Mouse (Mus musculus): ENCODE measurements at regions not wholly inside any gene's neighbourhood (a gene's known extent, or its start where the extent isn't known, plus 50 kb on each side); places are given as distances from the start of the nearest gene placed in this dataset.
A peak's percentile ranks its signal among the peaks of the same experiment; 100 is the strongest.

GRCm38 (mm10) chr4:124278681-124279080 is 331.9 kb downstream of the 3100002H09Rik start:
- Histone ChIP-seq H3K4me3 (ENCODE audit: low read depth, low read length) (no peak overlapping the region; the same call in 1 of the 2 replicates), H3K27ac (replicated peaks; ENCODE audit: low read depth, low read length) (no peak overlapping the region), H3K4me2 (ENCODE audit: low read depth, severe bottlenecking) (no peak overlapping the region), H3K36me3 (ENCODE audit: control insufficient read depth, insufficient read depth, low read length) (no peaks in the 10 kb centered on the region), H3K9ac (ENCODE audit: low read length) (no peak overlapping the region), H3K27me3 (ENCODE audit: control insufficient read depth, insufficient read depth, low read length) (peaks cover 12% of the 10 kb centered on the region; the same call in 1 of the 2 replicates), H3K4me1 (ENCODE audit: control insufficient read depth, insufficient read depth, low read length) (0 out of 2 replicates have a peak, but pooled peaks cover 2% of the 10 kb centered on the region), H3K9me3 (ENCODE audit: control insufficient read depth, low read length) (no peaks in the 10 kb centered on the region)
- DNase-seq (ENCODE audit: low spot score) (no peak), ATAC-seq (ENCODE audit: insufficient number of reproducible peaks, low FRiP score, low TSS enrichment, low read depth) (no peak)
- 6% methylated on average over 10 of the region's 10 CpGs for WGBS

GRCm38 (mm10) chr4:124277456-124278181 is 333.0 kb downstream of the 3100002H09Rik start:
- H3K36me3 ChIP-seq (ENCODE audit: control insufficient read depth, insufficient read depth, low read length): no peaks in the 10 kb centered on the region

GRCm38 (mm10) chr4:124276741-124277455 is 333.7 kb downstream of the 3100002H09Rik start:
- no peaks in the 10 kb centered on the region for H3K9me3 ChIP-seq (ENCODE audit: control insufficient read depth, low read length)
- H3K36me3 ChIP-seq (ENCODE audit: control insufficient read depth, insufficient read depth, low read length): no peaks in the 10 kb centered on the region
- H3K27me3 ChIP-seq (ENCODE audit: control insufficient read depth, insufficient read depth, low read length): peaks cover 12% of the 10 kb centered on the region; the same call in 1 of the 2 replicates
- ATAC-seq (ENCODE audit: insufficient number of reproducible peaks, low FRiP score, low TSS enrichment, low read depth) (no peak), DNase-seq (ENCODE audit: low spot score) (no peak)
- WGBS: 9% methylated on average over 21 of the region's 21 CpGs
- peak overlapping the region; percentile 84 for H3K4me2 ChIP-seq (ENCODE audit: low read depth, severe bottlenecking)
- H3K9ac ChIP-seq (ENCODE audit: low read length): peak overlapping the region; percentile 77
- H3K4me1 ChIP-seq (ENCODE audit: control insufficient read depth, insufficient read depth, low read length): 0 out of 2 replicates have a peak, but pooled peaks cover 2% of the 10 kb centered on the region
- no peak overlapping the region for H3K27ac ChIP-seq (replicated peaks; ENCODE audit: low read depth, low read length)
- H3K4me3 ChIP-seq (ENCODE audit: low read depth, low read length): peak overlapping the region; percentile 42

More at GRCm38 (mm10) chr4:124277456-124278181, 333.0 kb downstream of the 3100002H09Rik start:
- H3K4me3 ChIP-seq (ENCODE audit: low read depth, low read length): peak overlapping the region; percentile 42
- ATAC-seq (ENCODE audit: insufficient number of reproducible peaks, low FRiP score, low TSS enrichment, low read depth) (no peak), DNase-seq (ENCODE audit: low spot score) (peak; percentile 68)
- no peak overlapping the region for H3K27ac ChIP-seq (replicated peaks; ENCODE audit: low read depth, low read length)
- no peaks in the 10 kb centered on the region for H3K9me3 ChIP-seq (ENCODE audit: control insufficient read depth, low read length)
- peak overlapping the region; percentile 84 for H3K4me2 ChIP-seq (ENCODE audit: low read depth, severe bottlenecking)
- H3K27me3 ChIP-seq (ENCODE audit: control insufficient read depth, insufficient read depth, low read length): peaks cover 12% of the 10 kb centered on the region; the same call in 1 of the 2 replicates
- under 1% methylated on average over 43 of the region's 43 CpGs for WGBS
- 0 out of 2 replicates have a peak, but pooled peaks cover 2% of the 10 kb centered on the region for H3K4me1 ChIP-seq (ENCODE audit: control insufficient read depth, insufficient read depth, low read length)
- peak overlapping the region; percentile 77 for H3K9ac ChIP-seq (ENCODE audit: low read length)

GRCm38 (mm10) chr4:124272002-124272401 is 338.6 kb downstream of the 3100002H09Rik start:
- no peak overlapping the region for H3K4me2 ChIP-seq (ENCODE audit: low read depth, severe bottlenecking)
- 0 out of 2 replicates have a peak, but pooled peaks cover 4% of the 10 kb centered on the region for H3K27me3 ChIP-seq (ENCODE audit: control insufficient read depth, insufficient read depth, low read length)
- H3K9me3 ChIP-seq (ENCODE audit: control insufficient read depth, low read length): no peaks in the 10 kb centered on the region
- no peak overlapping the region for H3K9ac ChIP-seq (ENCODE audit: low read length)
- no peak for DNase-seq (ENCODE audit: low spot score)
- H3K36me3 ChIP-seq (ENCODE audit: control insufficient read depth, insufficient read depth, low read length): no peaks in the 10 kb centered on the region
- H3K27ac ChIP-seq (replicated peaks; ENCODE audit: low read depth, low read length): no peak overlapping the region
- ATAC-seq (ENCODE audit: insufficient number of reproducible peaks, low FRiP score, low TSS enrichment, low read depth): no peak
- no peaks in the 10 kb centered on the region for H3K4me1 ChIP-seq (ENCODE audit: control insufficient read depth, insufficient read depth, low read length)
- WGBS: 83% methylated on average over 2 of the region's 2 CpGs
- no peak overlapping the region for H3K4me3 ChIP-seq (ENCODE audit: low read depth, low read length)

- DNase-seq (ENCODE audit: low spot score): no peak
- WGBS: 74% methylated on average over 4 of the region's 4 CpGs
- no peak for ATAC-seq (ENCODE audit: insufficient number of reproducible peaks, low FRiP score, low TSS enrichment, low read depth)
Observed at GRCm38 (mm10) chr4:124268404-124268803, 342.2 kb downstream of the 3100002H09Rik start.

GRCm38 (mm10) chr4:124266573-124266972 is 344.0 kb downstream of the 3100002H09Rik start:
- Histone ChIP-seq H3K9ac (ENCODE audit: low read length) (no peak overlapping the region), H3K4me1 (ENCODE audit: control insufficient read depth, insufficient read depth, low read length) (no peaks in the 10 kb centered on the region), H3K4me3 (ENCODE audit: low read depth, low read length) (no peak overlapping the region), H3K27ac (replicated peaks; ENCODE audit: low read depth, low read length) (no peak overlapping the region), H3K9me3 (ENCODE audit: control insufficient read depth, low read length) (no peaks in the 10 kb centered on the region), H3K36me3 (ENCODE audit: control insufficient read depth, insufficient read depth, low read length) (no peaks in the 10 kb centered on the region), H3K4me2 (ENCODE audit: low read depth, severe bottlenecking) (no peak overlapping the region), H3K27me3 (ENCODE audit: control insufficient read depth, insufficient read depth, low read length) (0 out of 2 replicates have a peak, but pooled peaks cover 4% of the 10 kb centered on the region)
- DNase-seq (ENCODE audit: low spot score) (no peak), ATAC-seq (ENCODE audit: insufficient number of reproducible peaks, low FRiP score, low TSS enrichment, low read depth) (no peak)
- WGBS: 74% methylated on average over 4 of the region's 4 CpGs

More at GRCm38 (mm10) chr4:124268404-124268803, 342.2 kb downstream of the 3100002H09Rik start:
- no peak overlapping the region for H3K4me2 ChIP-seq (ENCODE audit: low read depth, severe bottlenecking)
- H3K4me1 ChIP-seq (ENCODE audit: control insufficient read depth, insufficient read depth, low read length): no peaks in the 10 kb centered on the region
- no peaks in the 10 kb centered on the region for H3K36me3 ChIP-seq (ENCODE audit: control insufficient read depth, insufficient read depth, low read length)
- 0 out of 2 replicates have a peak, but pooled peaks cover 4% of the 10 kb centered on the region for H3K27me3 ChIP-seq (ENCODE audit: control insufficient read depth, insufficient read depth, low read length)
- no peak overlapping the region for H3K9ac ChIP-seq (ENCODE audit: low read length)
- H3K9me3 ChIP-seq (ENCODE audit: control insufficient read depth, low read length): no peaks in the 10 kb centered on the region
- H3K4me3 ChIP-seq (ENCODE audit: low read depth, low read length): no peak overlapping the region
- no peak overlapping the region for H3K27ac ChIP-seq (replicated peaks; ENCODE audit: low read depth, low read length)

- WGBS: 83% methylated on average over 14 of the region's 15 CpGs
- Histone ChIP-seq H3K27ac (replicated peaks; ENCODE audit: low read depth, low read length) (no peak overlapping the region), H3K36me3 (ENCODE audit: control insufficient read depth, insufficient read depth, low read length) (no peaks in the 10 kb centered on the region), H3K4me1 (ENCODE audit: control insufficient read depth, insufficient read depth, low read length) (no peaks in the 10 kb centered on the region), H3K27me3 (ENCODE audit: control insufficient read depth, insufficient read depth, low read length) (0 out of 2 replicates have a peak, but pooled peaks cover 4% of the 10 kb centered on the region), H3K9me3 (ENCODE audit: control insufficient read depth, low read length) (no peaks in the 10 kb centered on the region), H3K4me2 (ENCODE audit: low read depth, severe bottlenecking) (no peak overlapping the region), H3K4me3 (ENCODE audit: low read depth, low read length) (no peak overlapping the region), H3K9ac (ENCODE audit: low read length) (no peak overlapping the region)
- DNase-seq (ENCODE audit: low spot score) (no peak), ATAC-seq (ENCODE audit: insufficient number of reproducible peaks, low FRiP score, low TSS enrichment, low read depth) (no peak)
Observed at GRCm38 (mm10) chr4:124265527-124265926, 345.1 kb downstream of the 3100002H09Rik start.

- 22% methylated on average over 8 of the region's 9 CpGs for WGBS
- DNase-seq (ENCODE audit: low spot score): no peak
- no peaks in the 10 kb centered on the region for H3K36me3 ChIP-seq (ENCODE audit: control insufficient read depth, insufficient read depth, low read length)
Observed at GRCm38 (mm10) chr4:124257006-124257405, 339.2 kb upstream of the 4930535I16Rik start.

More at GRCm38 (mm10) chr4:124257006-124257405, 339.2 kb upstream of the 4930535I16Rik start:
- no peak for ATAC-seq (ENCODE audit: insufficient number of reproducible peaks, low FRiP score, low TSS enrichment, low read depth)
- Histone ChIP-seq H3K4me2 (ENCODE audit: low read depth, severe bottlenecking) (no peak overlapping the region), H3K4me3 (ENCODE audit: low read depth, low read length) (no peak overlapping the region), H3K4me1 (ENCODE audit: control insufficient read depth, insufficient read depth, low read length) (no peaks in the 10 kb centered on the region), H3K9ac (ENCODE audit: low read length) (no peak overlapping the region), H3K9me3 (ENCODE audit: control insufficient read depth, low read length) (no peaks in the 10 kb centered on the region), H3K27me3 (ENCODE audit: control insufficient read depth, insufficient read depth, low read length) (no peaks in the 10 kb centered on the region), H3K27ac (replicated peaks; ENCODE audit: low read depth, low read length) (no peak overlapping the region)

Data from limb, embryonic 11.5 days (tissue).